Mouse (Mus musculus): ENCODE results near the gene Mei1. TPM values are rescaled to one million over a fixed set of nuclear protein-coding genes. Genes with fewer than 3 reads are reported as not detected.
A peak's percentile ranks its signal among the peaks of the same experiment; 100 is the strongest.
"Not testable (repeated sequence)": the region's sequence is repeated elsewhere in the genome, so short reads cannot be mapped to it uniquely, and the experiment has no call there.

Gene Mei1
- polyA plus RNA-seq, 1 experiment from 2014 or later, result not detected

DNA sequence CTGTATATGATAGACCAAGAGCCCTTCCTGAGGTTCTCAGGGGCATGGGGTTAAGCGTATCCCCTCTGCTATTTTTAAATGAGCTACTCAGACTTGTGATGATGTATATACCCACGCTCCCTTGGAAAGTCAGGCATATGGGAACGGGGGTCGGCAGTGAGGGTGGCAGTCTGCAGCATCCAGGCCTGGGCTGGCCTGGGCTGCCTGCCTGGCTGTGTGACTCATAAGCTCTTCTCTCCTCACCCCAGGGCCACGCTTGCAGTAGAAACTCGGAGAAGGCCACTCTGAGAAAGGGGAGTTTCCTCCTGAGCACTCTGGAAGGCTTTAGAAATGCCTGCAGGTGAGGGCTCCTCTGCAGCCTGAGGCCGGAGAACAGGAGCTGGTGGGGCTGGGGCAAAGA, 21.3 kb downstream of the Mei1 start:
- Histone ChIP-seq H3K9ac (no peak overlapping the region), H3K4me1 (no peaks in the 10 kb centered on the region), H3K27ac (no peak overlapping the region), H3K36me3 (no peaks in the 10 kb centered on the region), H3K27me3 (replicated peaks) (no peaks in the 10 kb centered on the region; the same call in 1 of the 2 replicates), H3K9me3 (no peaks in the 10 kb centered on the region), H3K4me2 (no peak overlapping the region), H3K4me3 (replicated peaks) (no peak overlapping the region)
- 69% methylated on average over 7 of the region's 7 CpGs for WGBS
- ATAC-seq (ENCODE audit: insufficient read depth, low FRiP score, low read depth), result no peak

DNA sequence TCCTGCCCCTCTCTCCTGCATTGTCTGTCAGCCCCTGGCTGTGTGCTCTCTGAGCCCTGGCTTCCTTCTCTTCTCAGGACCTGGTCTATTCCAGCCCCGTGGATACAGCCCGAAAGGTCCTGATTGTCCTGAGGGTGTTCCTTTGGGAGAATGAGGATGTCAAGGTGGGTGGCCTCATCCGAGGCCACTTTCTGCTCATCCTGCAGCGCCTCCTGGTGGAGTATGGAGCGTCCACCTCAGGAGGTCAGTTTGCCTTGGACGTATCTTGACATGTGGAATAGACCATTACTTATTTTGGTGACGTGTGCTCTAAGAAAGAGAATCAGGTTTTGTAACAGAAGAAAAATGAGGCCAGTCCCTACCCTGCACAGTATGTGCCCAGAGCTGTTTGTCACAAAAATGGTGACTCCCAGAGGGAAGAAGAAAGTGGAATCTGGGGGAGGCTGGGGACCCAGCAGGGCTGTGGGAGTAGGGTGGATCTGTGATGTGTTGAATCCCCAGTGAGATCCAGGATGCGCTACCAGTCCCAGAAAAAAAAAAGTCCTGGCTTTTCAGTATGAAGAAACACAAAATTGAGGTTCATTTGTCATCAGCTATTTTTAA, 37.3 kb downstream of the Mei1 start:
- Histone ChIP-seq H3K9ac (no peak overlapping the region), H3K27ac (no peak overlapping the region), H3K27me3 (replicated peaks) (no peaks in the 10 kb centered on the region), H3K9me3 (no peaks in the 10 kb centered on the region), H3K4me1 (no peaks in the 10 kb centered on the region), H3K36me3 (no peaks in the 10 kb centered on the region), H3K4me3 (replicated peaks) (no peak overlapping the region), H3K4me2 (no peak overlapping the region)
- ATAC-seq (ENCODE audit: insufficient read depth, low FRiP score, low read depth), result no peak
- WGBS, result 18% methylated on average over 8 of the region's 8 CpGs

DNA sequence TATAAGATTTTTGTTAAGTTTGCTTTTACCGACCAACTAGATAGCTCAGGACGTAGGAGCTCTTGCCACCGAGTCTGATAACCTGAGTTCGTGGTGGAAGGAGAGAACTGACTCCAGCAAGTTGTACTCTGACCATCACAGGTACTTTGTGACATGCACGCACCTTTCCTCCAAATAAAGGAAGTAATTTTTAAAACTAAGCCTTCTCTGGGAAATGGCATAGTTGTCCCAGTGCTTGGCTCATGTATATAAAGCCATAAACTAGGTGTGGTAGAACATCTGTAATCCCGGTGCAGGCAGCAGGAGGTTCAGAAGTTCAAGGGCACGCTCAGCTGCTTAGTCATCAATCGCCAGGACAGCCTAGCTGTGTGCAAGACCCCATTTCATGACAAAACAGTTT, 50.7 kb downstream of the Mei1 start:
- WGBS, result 74% methylated on average over 8 of the region's 8 CpGs
- H3K27ac ChIP-seq, result no peak overlapping the region
- H3K27me3 ChIP-seq (replicated peaks), result no peaks in the 10 kb centered on the region
- no peak for ATAC-seq (ENCODE audit: insufficient read depth, low FRiP score, low read depth)
- H3K9ac ChIP-seq, result no peak overlapping the region
- no peak overlapping the region for H3K4me3 ChIP-seq (replicated peaks)
- H3K9me3 ChIP-seq, result no peaks in the 10 kb centered on the region
- no peaks in the 10 kb centered on the region for H3K36me3 ChIP-seq
- H3K4me2 ChIP-seq, result no peak overlapping the region
- H3K4me1 ChIP-seq, result no peaks in the 10 kb centered on the region

DNA sequence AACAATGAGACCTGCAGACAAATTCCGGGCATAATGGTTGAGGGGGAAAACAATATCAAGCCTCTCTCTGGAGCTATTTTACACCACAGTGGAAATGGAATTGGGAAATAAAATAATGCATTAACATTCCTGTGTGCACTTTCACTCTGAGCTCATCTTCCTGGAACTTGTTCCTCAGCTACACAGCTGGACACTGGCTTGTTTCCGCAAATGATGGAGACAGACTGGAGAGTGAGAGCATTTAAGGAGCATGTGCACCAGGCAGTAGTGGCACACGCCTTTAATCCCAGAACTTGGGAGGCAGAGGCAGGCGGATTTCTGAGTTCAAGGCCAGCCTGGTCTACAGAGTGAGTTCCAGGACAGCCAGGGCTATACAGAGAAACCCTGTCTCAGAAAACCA, 56.9 kb downstream of the Mei1 start:
- H3K27me3 ChIP-seq (replicated peaks); H3K4me3 ChIP-seq (replicated peaks); H3K9ac ChIP-seq; H3K27ac ChIP-seq; H3K9me3 ChIP-seq; H3K4me1 ChIP-seq; ATAC-seq (ENCODE audit: insufficient read depth, low FRiP score, low read depth); H3K36me3 ChIP-seq: not testable (repeated sequence)
- H3K4me2 ChIP-seq, result peak overlapping the region; percentile 92
- WGBS, result 84% methylated on average over 4 of the region's 4 CpGs

DNA sequence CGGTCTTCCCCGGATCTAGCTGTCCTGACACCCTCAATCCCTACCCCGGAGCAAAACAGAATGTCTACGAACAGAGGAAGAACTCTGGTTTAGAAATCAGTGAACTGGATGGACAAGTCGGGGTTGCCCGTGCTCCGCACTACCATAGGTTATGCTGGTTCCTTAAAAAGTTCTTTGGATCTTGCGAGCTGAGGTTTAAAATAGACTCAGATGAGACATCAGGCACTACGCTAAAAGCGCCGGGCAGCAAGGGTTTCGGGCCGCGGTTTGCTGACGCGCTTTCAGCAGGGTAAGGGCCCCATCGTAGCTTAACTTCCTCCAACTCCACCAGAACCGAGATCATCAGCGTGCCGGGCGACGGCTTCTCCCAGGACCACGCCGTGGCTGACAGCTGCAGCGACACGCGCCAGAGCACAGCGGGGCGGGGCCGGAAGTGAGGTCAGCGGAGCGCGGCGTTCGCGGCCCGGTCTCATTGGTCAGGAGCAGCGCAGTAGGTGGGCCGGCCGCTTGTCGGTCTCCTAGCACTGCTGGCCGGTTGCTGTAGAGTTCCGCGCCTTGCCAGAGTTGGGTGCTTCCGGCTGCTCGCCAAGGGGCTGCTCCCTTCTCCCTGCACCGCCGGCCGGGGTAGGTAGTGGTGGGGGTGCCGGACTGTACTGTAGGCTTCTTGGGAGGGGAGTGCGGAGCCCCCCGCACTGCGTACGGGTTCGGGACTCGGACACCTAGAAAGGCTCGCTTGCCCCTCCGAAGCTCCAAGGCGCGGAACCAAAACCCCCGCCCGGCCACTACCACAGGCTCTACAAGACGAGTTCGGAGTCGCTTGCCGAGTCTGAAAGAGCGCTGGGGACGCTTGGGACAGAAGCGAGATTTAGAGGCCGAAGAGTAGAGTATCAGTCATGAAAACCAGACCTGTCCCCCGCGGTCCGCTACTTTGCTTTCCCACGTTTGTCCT, 57.9 kb downstream of the Mei1 start, which contains the start of gene Ccdc134:
Gene Ccdc134, plus strand, starts transcription at position 497 of the 949 bp plus-strand sequence.
- peak within 1 kb of the TSS; percentile 70 for H3K9ac ChIP-seq
- no peaks in the 10 kb centered on the region for H3K36me3 ChIP-seq
- H3K4me2 ChIP-seq, result peak within 1 kb of the TSS; percentile 92
- peak within 1 kb of the TSS; percentile 75 for H3K4me3 ChIP-seq (replicated peaks)
- H3K4me1 ChIP-seq, result 0 out of 2 replicates have a peak, but pooled peaks cover 9% of the 10 kb centered on the region
- H3K9me3 ChIP-seq, result no peaks in the 10 kb centered on the region
- WGBS, result under 1% methylated on average over 74 of the region's 74 CpGs
- no peaks in the 10 kb centered on the region for H3K27me3 ChIP-seq (replicated peaks)
- peak within 1 kb of the TSS; percentile 85 for H3K27ac ChIP-seq
- ATAC-seq (ENCODE audit: insufficient read depth, low FRiP score, low read depth), result peak; percentile 99

DNA sequence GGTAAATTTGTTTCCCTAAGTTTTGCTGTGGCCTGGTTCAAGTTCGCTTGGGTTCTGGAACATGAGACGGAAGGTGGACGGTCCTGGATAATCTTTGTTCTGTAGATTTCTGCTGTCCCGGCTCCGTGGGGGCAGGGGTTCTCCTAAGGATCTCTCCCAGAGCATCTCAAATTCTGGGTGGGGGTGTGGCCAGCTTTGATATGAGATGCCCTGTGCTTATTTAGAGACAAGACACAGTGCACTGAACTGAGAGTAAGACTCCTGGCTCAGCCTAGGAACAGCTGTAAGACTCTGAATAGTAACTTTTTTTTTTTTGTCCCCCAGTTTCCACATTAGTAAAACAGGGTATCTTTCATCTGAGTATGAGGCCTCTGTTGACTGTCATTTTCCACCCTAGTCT, 58.6 kb downstream of the Mei1 start:
- WGBS, result 0% methylated on average over 5 of the region's 5 CpGs
- H3K36me3 ChIP-seq, result no peaks in the 10 kb centered on the region

DNA sequence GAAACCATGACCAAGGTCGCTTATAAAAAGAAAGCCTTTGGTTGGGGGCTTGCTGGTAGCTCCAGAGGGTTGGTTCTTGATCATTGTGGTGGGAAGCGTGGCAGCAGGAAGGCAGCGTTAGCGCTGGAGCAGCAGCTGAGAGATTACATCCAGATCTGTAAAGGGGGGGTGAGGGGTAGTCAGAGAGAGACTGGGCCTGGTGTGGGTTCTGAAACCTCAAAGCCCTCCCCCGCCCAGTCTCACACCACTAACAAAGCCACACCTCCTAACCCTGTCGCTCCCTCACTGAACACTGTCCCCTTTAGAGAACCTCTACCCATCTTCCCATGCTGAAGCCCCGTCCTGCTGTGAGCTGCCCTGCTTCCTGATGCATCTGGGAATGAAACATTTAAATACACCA, 60.8 kb downstream of the Mei1 start:
- Histone ChIP-seq H3K9me3 (no peaks in the 10 kb centered on the region), H3K4me1 (0 out of 2 replicates have a peak, but pooled peaks cover 9% of the 10 kb centered on the region), H3K4me2 (no peak overlapping the region), H3K27ac (no peak overlapping the region), H3K27me3 (replicated peaks) (no peaks in the 10 kb centered on the region), H3K4me3 (replicated peaks) (no peak overlapping the region), H3K9ac (no peak overlapping the region), H3K36me3 (no peaks in the 10 kb centered on the region)
- WGBS, result 61% methylated on average over 7 of the region's 7 CpGs
- ATAC-seq (ENCODE audit: insufficient read depth, low FRiP score, low read depth), result no peak

More for the DNA sequence above, 58.6 kb downstream of the Mei1 start:
- Histone ChIP-seq H3K4me3 (replicated peaks) (peak overlapping the region; percentile 75), H3K4me1 (0 out of 2 replicates have a peak, but pooled peaks cover 9% of the 10 kb centered on the region), H3K27ac (peak overlapping the region; percentile 85; the same call in 1 of the 2 replicates), H3K9ac (peak overlapping the region; percentile 70), H3K27me3 (replicated peaks) (no peaks in the 10 kb centered on the region), H3K9me3 (no peaks in the 10 kb centered on the region), H3K4me2 (peak overlapping the region; percentile 92)
- ATAC-seq (ENCODE audit: insufficient read depth, low FRiP score, low read depth), result no peak

DNA sequence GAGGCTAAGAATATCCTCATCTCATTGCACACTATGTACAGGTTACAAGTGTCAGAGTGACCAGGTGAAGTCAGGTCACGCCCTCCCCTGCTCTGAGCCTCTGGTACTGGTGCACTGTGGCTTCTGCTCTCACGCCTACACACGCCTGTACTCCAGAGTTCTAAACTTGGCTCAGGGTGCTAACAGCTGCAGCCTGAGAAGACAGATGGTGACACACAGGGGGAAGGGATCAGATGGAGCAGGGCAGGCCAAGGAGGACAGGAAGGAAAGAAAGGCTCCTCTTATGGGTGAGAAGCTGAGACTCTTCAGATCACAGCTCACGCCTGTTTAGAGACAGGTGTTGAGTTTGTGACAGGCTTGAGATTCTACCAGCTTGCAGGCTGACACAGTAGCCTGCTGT, 65.6 kb downstream of the Mei1 start:
- Histone ChIP-seq H3K27me3 (replicated peaks) (no peaks in the 10 kb centered on the region), H3K4me2 (no peak overlapping the region), H3K4me3 (replicated peaks) (no peak overlapping the region), H3K36me3 (0 out of 2 replicates have a peak, but pooled peaks cover 2% of the 10 kb centered on the region), H3K4me1 (no peaks in the 10 kb centered on the region), H3K9ac (no peak overlapping the region), H3K9me3 (no peaks in the 10 kb centered on the region), H3K27ac (no peak overlapping the region)
- WGBS, result 85% methylated on average over 4 of the region's 4 CpGs
- ATAC-seq (ENCODE audit: insufficient read depth, low FRiP score, low read depth), result no peak

DNA sequence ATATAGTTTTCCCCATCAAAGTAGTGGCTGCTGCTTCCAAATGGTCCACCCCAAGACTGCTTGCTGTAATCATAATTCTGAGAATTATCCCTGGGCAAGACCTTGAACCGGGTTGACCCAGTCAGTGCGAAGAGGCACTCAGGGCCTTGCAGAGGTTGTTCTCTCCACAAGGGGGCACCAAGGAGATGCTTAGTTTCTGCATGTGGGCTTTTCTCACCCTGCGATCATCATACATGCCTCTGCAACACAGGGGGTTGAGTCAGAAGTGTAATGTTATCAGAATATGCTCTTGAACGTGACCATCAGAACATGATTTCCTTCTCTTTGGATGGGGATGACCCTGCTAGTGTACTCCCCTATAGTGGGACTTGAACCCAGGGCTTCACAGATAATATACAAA, 68.8 kb downstream of the Mei1 start:
- Histone ChIP-seq H3K4me1 (no peaks in the 10 kb centered on the region), H3K36me3 (0 out of 2 replicates have a peak, but pooled peaks cover 5% of the 10 kb centered on the region), H3K4me3 (replicated peaks) (no peak overlapping the region), H3K27me3 (replicated peaks) (no peaks in the 10 kb centered on the region), H3K9me3 (no peaks in the 10 kb centered on the region), H3K4me2 (no peak overlapping the region), H3K9ac (no peak overlapping the region), H3K27ac (no peak overlapping the region)
- 54% methylated on average over 4 of the region's 4 CpGs for WGBS
- no peak for ATAC-seq (ENCODE audit: insufficient read depth, low FRiP score, low read depth)

DNA sequence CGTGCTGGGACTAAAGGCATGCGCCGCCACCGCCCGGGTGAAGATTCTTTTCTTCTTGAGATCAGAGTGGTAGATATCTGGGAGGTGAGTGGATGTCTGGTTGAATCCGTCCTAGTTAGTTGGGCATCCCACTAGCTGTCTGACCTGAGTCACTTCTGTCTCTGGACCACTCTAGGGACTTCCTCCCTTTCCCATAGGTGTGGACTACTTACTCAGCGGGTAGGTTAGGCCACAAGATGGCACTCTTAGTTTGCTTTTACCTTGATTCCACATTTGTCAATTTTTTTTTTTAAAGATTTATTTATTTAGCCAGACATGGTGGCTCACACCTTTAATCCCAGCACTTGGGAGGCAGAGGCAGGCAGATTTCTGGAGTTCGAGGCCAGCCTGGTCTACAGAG, 69.4 kb downstream of the Mei1 start:
- Histone ChIP-seq H3K27ac (no peak overlapping the region), H3K4me3 (replicated peaks) (no peak overlapping the region), H3K27me3 (replicated peaks) (no peaks in the 10 kb centered on the region), H3K9me3 (no peaks in the 10 kb centered on the region), H3K36me3 (0 out of 2 replicates have a peak, but pooled peaks cover 5% of the 10 kb centered on the region), H3K4me1 (no peaks in the 10 kb centered on the region), H3K4me2 (no peak overlapping the region), H3K9ac (no peak overlapping the region)
- no peak for ATAC-seq (ENCODE audit: insufficient read depth, low FRiP score, low read depth)
- WGBS, result 92% methylated on average over 8 of the region's 8 CpGs

DNA sequence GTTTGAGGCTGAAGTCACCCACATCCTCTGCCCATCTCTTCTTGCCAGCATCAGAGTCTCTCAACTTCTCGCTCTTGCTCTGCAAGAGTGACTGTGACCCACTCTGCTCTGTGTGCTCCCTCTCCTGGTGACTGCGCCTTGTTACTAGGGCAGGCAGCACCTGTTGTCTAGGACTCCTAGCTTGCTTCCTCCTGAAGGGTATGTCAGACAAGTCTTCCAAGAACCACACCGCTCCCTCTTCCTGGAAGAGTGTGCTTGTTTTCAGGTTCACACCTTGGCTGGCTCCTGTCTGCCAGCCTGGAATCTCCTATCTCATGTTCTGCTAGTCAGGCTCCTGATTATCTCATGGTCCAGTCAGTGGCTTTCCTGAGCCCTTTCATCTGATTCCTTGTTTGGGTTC, 70.6 kb downstream of the Mei1 start:
- H3K27ac ChIP-seq, result no peak overlapping the region
- H3K4me3 ChIP-seq (replicated peaks), result no peak overlapping the region
- no peaks in the 10 kb centered on the region for H3K27me3 ChIP-seq (replicated peaks)
- no peaks in the 10 kb centered on the region for H3K4me1 ChIP-seq
- 0 out of 2 replicates have a peak, but pooled peaks have one; percentile 28 for ATAC-seq (ENCODE audit: insufficient read depth, low FRiP score, low read depth)
- H3K36me3 ChIP-seq, result 0 out of 2 replicates have a peak, but pooled peaks cover 5% of the 10 kb centered on the region
- H3K9ac ChIP-seq, result no peak overlapping the region
- no peak overlapping the region for H3K4me2 ChIP-seq
- no peaks in the 10 kb centered on the region for H3K9me3 ChIP-seq
- WGBS, result 83% methylated on average over 3 of the region's 3 CpGs

DNA sequence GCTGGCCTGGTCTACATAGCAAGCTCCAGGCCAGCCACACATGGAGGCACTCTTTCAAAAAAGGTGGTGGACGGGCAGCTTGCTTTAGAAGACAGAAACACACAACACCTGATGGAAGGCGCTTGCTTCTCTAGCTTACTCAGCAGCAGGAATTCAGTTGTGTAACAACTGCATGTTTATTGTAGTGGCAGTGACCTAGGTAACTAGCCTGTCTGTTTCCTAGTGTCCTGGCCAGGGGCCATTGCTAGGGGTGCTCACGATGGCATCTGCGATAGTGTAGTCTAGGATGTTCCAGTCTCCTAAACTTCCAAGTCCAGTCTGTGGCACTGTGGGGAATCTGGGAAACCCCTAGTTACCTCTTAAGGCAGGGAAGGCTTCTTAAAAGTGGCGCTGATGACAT, 74.4 kb downstream of the Mei1 start:
- H3K9ac ChIP-seq, result no peak overlapping the region
- ATAC-seq (ENCODE audit: insufficient read depth, low FRiP score, low read depth), result no peak
- H3K27ac ChIP-seq, result no peak overlapping the region

More for the DNA sequence above, 74.4 kb downstream of the Mei1 start:
- H3K4me1 ChIP-seq, result peaks cover 15% of the 10 kb centered on the region
- no peak overlapping the region for H3K4me2 ChIP-seq
- 0 out of 2 replicates have a peak, but pooled peaks cover 3% of the 10 kb centered on the region for H3K36me3 ChIP-seq
- no peaks in the 10 kb centered on the region for H3K27me3 ChIP-seq (replicated peaks)
- 84% methylated on average over 5 of the region's 5 CpGs for WGBS
- no peak overlapping the region for H3K4me3 ChIP-seq (replicated peaks)
- H3K9me3 ChIP-seq, result no peaks in the 10 kb centered on the region
